ENCODE assay signal across 8 mouse cellular contexts in the genomic region with DNA sequence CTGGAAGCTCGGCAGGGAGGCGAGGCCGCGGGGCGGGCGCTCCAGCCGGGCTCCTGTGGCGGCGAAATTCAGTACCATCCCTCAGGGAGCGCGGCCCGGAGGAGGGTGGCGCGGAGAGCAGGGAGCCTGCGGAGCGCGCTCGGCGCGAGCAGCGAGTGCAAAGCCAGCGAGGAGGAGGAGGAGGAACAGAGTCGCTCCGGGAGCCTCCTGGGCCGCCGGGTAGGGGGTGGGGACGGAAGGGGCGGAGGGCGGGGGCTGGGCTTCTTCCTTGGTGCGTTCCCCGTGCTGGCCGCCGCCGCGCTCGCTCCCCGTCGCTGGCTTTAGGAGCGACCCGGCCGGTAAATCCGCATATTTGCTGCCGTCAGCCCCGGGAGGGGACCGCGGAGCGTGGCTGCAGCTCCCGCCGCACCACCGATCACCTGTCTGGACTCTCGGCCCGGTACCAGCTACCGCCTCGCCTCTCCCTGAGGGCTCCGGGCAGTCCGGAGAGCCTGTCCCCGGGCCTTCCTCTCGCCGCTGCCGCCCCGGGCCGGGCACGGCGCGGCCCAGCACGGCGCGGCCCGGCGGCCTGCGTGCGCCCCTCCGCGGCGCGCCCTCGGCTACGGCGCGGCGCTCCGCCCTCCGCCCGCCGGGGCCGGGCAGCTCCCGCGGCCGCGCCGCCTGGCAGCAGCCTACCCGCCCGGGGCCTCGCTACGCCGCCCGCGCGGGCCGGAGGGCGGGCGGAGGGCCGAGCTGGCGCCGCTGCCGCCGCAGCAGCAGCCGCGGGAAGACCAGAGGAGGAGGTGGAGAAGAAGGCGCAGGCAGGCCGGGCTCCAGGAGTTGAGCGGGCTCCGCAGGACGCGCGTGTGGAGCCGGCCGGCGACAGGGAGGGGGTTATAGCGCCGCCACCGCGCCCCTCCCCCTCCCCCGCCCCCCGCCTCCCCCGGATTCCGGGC. TPM values are rescaled to one million over a fixed set of nuclear protein-coding genes. Genes with fewer than 3 reads are reported as not detected.
DNase-seq lines count a peak whose midpoint lies in the region; ATAC-seq and TF ChIP-seq lines count a peak whose summit lies in the region.

No protein-coding gene starts in this region.

- H3K4me1 ChIP-seq in G1E (ENCODE audit: insufficient read depth, low read depth, low read length), result no peaks in the 10 kb centered on the region
- H3K4me1 ChIP-seq in lung, embryonic 16.5 days (replicated peaks; ENCODE audit: control insufficient read depth, insufficient read depth, low read length), result peaks cover 74% of the 10 kb centered on the region

- WGBS in lung, embryonic 16.5 days, result under 1% methylated on average over 74 of the region's 127 CpGs

- peaks cover 5% of the 10 kb centered on the region; the same call in 1 of the 2 replicates for H3K27me3 ChIP-seq in G1E (ENCODE audit: insufficient read depth, low read length)
- peaks cover 51% of the 10 kb centered on the region for H3K27me3 ChIP-seq in lung, embryonic 16.5 days (ENCODE audit: control insufficient read depth, insufficient read depth, low read depth, low read length)

- peak overlapping the region; percentile 88 for H3K4me2 ChIP-seq in lung, embryonic 16.5 days (ENCODE audit: low read depth, low read length)

- ATAC-seq in G1E (ENCODE audit: extremely low read depth, insufficient number of reproducible peaks, low FRiP score, poor library complexity, severe bottlenecking), result no peak
- peak; percentile 57 for ATAC-seq in frontal cortex, adult (ENCODE audit: low TSS enrichment)
- peak; percentile 67 for ATAC-seq in lung, embryonic 16.5 days (ENCODE audit: low read depth)

- no peak for DNase-seq in G1E (ENCODE audit: low spot score)
- DNase-seq in cerebellum, adult 11-12 months, result peak; percentile 60
- DNase-seq in heart, postnatal 4 days, result peak; percentile 81
- DNase-seq in layer of hippocampus, adult 9-11 months, result peak; percentile 78
- peak; percentile 58 for DNase-seq in retina, embryonic 14.5 days (ENCODE audit: low spot score)
- peak; percentile 61 to 81 for DNase-seq in urinary bladder, postnatal 36 days (ENCODE audit: low spot score in 2 of 2)

- peak overlapping the region; percentile 97 for H3K27ac ChIP-seq in lung, embryonic 16.5 days (ENCODE audit: low read length)

- peaks cover 55% of the 10 kb centered on the region for H3K9me3 ChIP-seq in G1E (replicated peaks)
- H3K9me3 ChIP-seq in lung, embryonic 16.5 days (ENCODE audit: control insufficient read depth, low read length), result no peaks in the 10 kb centered on the region

- H3K4me3 ChIP-seq in G1E (ENCODE audit: low read depth, low read length), result peak overlapping the region; percentile 30; the same call in 1 of the 2 replicates
- H3K4me3 ChIP-seq in lung, embryonic 16.5 days (ENCODE audit: low read length), result peak overlapping the region; percentile 80

- TF ChIP-seq CTCF in G1E (IDR thresholded peaks at IDR 0.05; ENCODE audit: low read depth, low read length), result no peak

- H3K9ac ChIP-seq in lung, embryonic 16.5 days (ENCODE audit: low read length), result peak overlapping the region; percentile 88

- no peaks in the 10 kb centered on the region for H3K36me3 ChIP-seq in G1E (replicated peaks)
- no peaks in the 10 kb centered on the region for H3K36me3 ChIP-seq in lung, embryonic 16.5 days (ENCODE audit: control insufficient read depth, insufficient read depth, low read length)

RNA-seq across cellular contexts. Expression of gene Pdgfa, which starts 2.1 kb away (rescaled TPM):
- not detected in 2 replicates for total RNA-seq in G1E (2014; fragmentation: Nextera tagmentation)
- 0.06 TPM in 1 of 2 replicates, not detected in the other for total RNA-seq in G1E (2017)
- polyA plus RNA-seq in G1E (2012), result not detected in 2 replicates
- total RNA-seq in heart, postnatal 4 days (2021), result 10 to 100 TPM; 54.5 to 59.3 TPM
- 56.7 and 58.2 TPM in 2 replicates for polyA plus RNA-seq in lung, embryonic 16.5 days (2015; fragmentation: Nextera tagmentation; extraction: Ambion mirVana)

Comparison
In these comparisons a context has a peak if more than half of its experiments do, and no peak if none do; other contexts are left out.
1. RNA of gene Pdgfa, which starts 2.1 kb away (total RNA-seq): 54.5 to 59.3 TPM in heart, postnatal 4 days; 0.06 TPM in G1E; every median in the first group is over 10 times any median in the second.